8 mouse cellular contexts compared by ENCODE assay signal in genomic region chr7:100855795-100856573, GRCm38 (mm10). TPM values are rescaled to one million over a fixed set of nuclear protein-coding genes. Genes with fewer than 3 reads are reported as not detected.
DNase-seq lines count a peak whose midpoint lies in the region; ATAC-seq and TF ChIP-seq lines count a peak whose summit lies in the region.

No protein-coding gene starts in this region.

- 0 out of 2 replicates have a peak, but pooled peaks cover 2% of the 10 kb centered on the region for H3K36me3 ChIP-seq in forebrain, embryonic 10.5 days (replicated peaks)
- H3K36me3 ChIP-seq in forebrain, embryonic 12.5 days (replicated peaks) = no peaks in the 10 kb centered on the region

- peaks cover 81% of the 10 kb centered on the region for H3K4me1 ChIP-seq in forebrain, embryonic 10.5 days
- peaks cover 23% of the 10 kb centered on the region for H3K4me1 ChIP-seq in forebrain, embryonic 12.5 days
- peaks cover 19% of the 10 kb centered on the region for H3K4me1 ChIP-seq in bone marrow, adult 2 months (ENCODE audit: control insufficient read depth, insufficient read depth, low read length)

- 78% methylated on average over 5 of the region's 5 CpGs for WGBS in forebrain, embryonic 10.5 days
- 72% methylated on average over 5 of the region's 5 CpGs for WGBS in forebrain, embryonic 12.5 days
- WGBS in bone marrow, adult 2 months = 10% methylated on average over 5 of the region's 5 CpGs

- peak; percentile 24; the same call in 1 of the 2 replicates for TF ChIP-seq POLR2A in bone marrow, adult 2 months (IDR thresholded peaks at IDR 0.05; ENCODE audit: borderline replicate concordance, control insufficient read depth, low read depth, low read length)

- no peaks in the 10 kb centered on the region for H3K9me3 ChIP-seq in forebrain, embryonic 10.5 days
- no peaks in the 10 kb centered on the region for H3K9me3 ChIP-seq in forebrain, embryonic 12.5 days

- H3K9ac ChIP-seq in forebrain, embryonic 12.5 days = no peak overlapping the region

- intact Hi-C loops in left cerebral cortex, postnatal 4 days (cut with DNase I) = no loop called here

- H3K27me3 ChIP-seq in forebrain, embryonic 10.5 days (ENCODE audit: poor library complexity, severe bottlenecking) = no peaks in the 10 kb centered on the region
- no peaks in the 10 kb centered on the region for H3K27me3 ChIP-seq in forebrain, embryonic 12.5 days

- H3K4me2 ChIP-seq in forebrain, embryonic 12.5 days = no peak overlapping the region

- peak overlapping the region; percentile 56; the same call in 1 of the 2 replicates for H3K27ac ChIP-seq in forebrain, embryonic 10.5 days
- no peak overlapping the region for H3K27ac ChIP-seq in forebrain, embryonic 12.5 days
- peak overlapping the region; percentile 96 for H3K27ac ChIP-seq in bone marrow, adult 2 months (ENCODE audit: control insufficient read depth, insufficient read depth, low read depth, low read length, poor library complexity)

- DNase-seq in forebrain, embryonic 10.5 days (ENCODE audit: extremely low spot score, low spot score) = no peak
- DNase-seq in kidney, postnatal 36 days = peak; percentile 35 to 53
- DNase-seq in left cerebral cortex, postnatal 4 days = no peak
- DNase-seq in adrenal gland, postnatal 25 days = no peak
- DNase-seq in adrenal gland, postnatal 4 days (ENCODE audit: low spot score in 2 of 2) = no peak

- no peak for TF ChIP-seq CTCF in bone marrow, adult 2 months (IDR thresholded peaks at IDR 0.05; ENCODE audit: control insufficient read depth, insufficient read depth, low read length)

- H3K4me3 ChIP-seq in forebrain, embryonic 10.5 days = no peak overlapping the region
- no peak overlapping the region for H3K4me3 ChIP-seq in forebrain, embryonic 12.5 days (replicated peaks)
- peak overlapping the region; percentile 75 for H3K4me3 ChIP-seq in bone marrow, adult 2 months (replicated peaks; ENCODE audit: control insufficient read depth, low read depth, low read length)

- ATAC-seq in forebrain, embryonic 12.5 days (ENCODE audit: low FRiP score) = no peak
- peak; percentile 85 for ATAC-seq in megakaryocyte, adult 5-6 weeks (ENCODE audit: poor library complexity, severe bottlenecking)

RNA-seq across cellular contexts. Expression of gene Relt, which starts 7.3 kb away (rescaled TPM):
- polyA plus RNA-seq in forebrain, embryonic 10.5 days (2016; fragmentation: Nextera tagmentation; extraction: Ambion mirVana) = 5.0 and 5.7 TPM in 2 replicates
- 2.2 and 2.6 TPM in 2 replicates for polyA plus RNA-seq in forebrain, embryonic 12.5 days (2016; fragmentation: Nextera tagmentation; extraction: Ambion mirVana)
- 22.5 and 46.1 TPM in 2 replicates for polyA plus RNA-seq in bone marrow, adult 2 months (2011; ENCODE audit: insufficient read depth, insufficient read length, low replicate concordance, missing spikeins)
- 23.9 and 27.2 TPM in 2 replicates for total RNA-seq in megakaryocyte, adult 5-6 weeks (2015)
- 45.0 and 58.3 TPM in 2 replicates for total RNA-seq in megakaryocyte, adult 5-6 weeks (2017)
- total RNA-seq in left cerebral cortex, postnatal 4 days (2021) = 1 to 10 TPM; 6.3 to 7.4 TPM
- 1.0 and 1.3 TPM in 2 replicates for total RNA-seq in adrenal gland, postnatal 25 days (2021)
- 1 to 10 TPM; 5.8 to 6.0 TPM for total RNA-seq in adrenal gland, postnatal 4 days (2021)

Comparison
In these comparisons a context has a peak if more than half of its experiments do, and no peak if none do; other contexts are left out.
1. DNase-seq: peak in kidney, postnatal 36 days (2 of 2); none in forebrain, embryonic 10.5 days (single experiment), left cerebral cortex, postnatal 4 days (single experiment), adrenal gland, postnatal 25 days (single experiment) and adrenal gland, postnatal 4 days (0 of 2).